Mouse (Mus musculus): ENCODE measurements around the gene Acpp. TPM values are rescaled to one million over a fixed set of nuclear protein-coding genes. Genes with fewer than 3 reads are reported as not detected.

Gene Acpp
- total RNA-seq, 2 experiments from 2014 or later = 0.76 TPM; not detected in 1

DNA sequence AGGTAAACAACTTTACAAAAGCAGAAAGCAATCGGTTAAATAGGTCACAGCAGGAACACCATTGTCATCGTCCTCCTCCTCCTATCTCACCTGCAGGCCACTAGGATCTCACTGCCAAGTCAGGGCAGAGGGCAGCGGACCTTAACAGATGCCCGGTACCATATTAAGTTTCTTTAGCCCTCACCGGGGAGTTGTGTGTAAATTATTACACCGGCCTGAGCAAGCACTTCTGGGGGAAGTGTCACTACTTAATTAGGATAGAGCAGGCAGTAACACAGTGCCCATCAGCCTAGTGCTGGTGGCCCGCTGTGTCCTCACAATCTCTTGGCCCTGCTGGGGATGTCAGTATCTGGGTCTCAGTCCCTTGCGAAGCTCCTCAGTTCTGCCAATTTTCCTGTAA is 55.0 kb downstream of the Acpp start:
- no peak for DNase-seq (ENCODE audit: low spot score in 2 of 2)
- Histone ChIP-seq H3K27ac (no peak overlapping the region), H3K4me3 (no peak overlapping the region)
- no peak for TF ChIP-seq CTCF (conservative IDR thresholded peaks at IDR 0.05)

DNA sequence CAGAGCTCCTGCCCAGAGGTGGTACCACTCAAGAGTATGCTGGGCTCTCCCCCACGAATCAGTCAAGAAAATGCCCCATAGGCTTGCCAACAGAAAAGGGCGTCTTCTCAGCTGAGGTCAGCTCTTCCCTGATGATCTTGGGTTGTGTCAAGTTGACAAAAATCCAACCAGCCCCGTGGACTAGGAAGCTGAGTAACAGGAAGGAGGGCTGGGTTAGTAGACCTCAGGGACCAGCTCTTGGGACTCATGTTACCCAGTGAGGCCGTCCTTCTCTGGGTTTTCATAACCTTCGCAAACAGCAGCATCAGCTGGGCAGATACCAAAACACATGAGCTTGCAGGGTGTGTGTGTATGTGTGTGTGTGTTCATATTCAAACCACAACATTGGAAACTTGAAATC is 55.8 kb downstream of the Acpp start:
- DNase-seq (ENCODE audit: low spot score in 2 of 2) = no peak

DNA sequence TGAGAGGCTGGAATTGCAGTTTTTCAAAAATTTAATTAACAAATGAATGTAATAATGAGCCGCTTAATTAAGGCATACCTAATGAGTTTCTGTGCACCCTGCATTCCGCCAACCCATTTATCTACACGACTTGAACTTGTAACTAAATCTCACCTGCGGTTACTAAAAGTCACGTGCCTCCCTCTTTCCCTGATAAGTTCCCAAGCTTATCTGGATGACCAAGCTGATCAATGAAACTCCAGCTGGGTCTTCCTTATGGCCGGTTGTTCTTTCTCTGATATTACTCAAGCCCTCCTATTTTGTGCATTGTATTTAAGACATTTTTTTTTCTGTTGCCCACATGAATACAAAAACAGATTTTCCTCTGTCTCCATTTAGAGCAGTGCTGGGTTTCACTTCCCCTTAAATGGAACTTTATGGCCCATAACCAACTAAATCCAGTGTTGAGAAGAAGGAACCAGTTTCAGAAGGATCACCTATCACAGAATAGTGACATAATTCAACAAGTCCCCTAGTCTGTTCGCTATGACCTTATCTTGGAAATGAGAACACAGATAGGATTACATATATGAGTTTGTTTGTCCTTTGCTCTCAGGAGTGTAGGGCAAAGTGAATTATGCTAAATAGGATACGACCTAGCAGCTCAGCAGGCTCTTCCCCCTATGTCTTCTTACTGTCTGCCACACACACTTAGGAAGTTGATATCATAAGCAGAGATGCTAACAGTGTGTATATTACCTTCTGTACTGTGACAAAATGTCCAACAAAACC is 56.6 kb downstream of the Acpp start:
- Histone ChIP-seq H3K4me3 (no peak overlapping the region), H3K27ac (no peak overlapping the region)
- no peak for DNase-seq (ENCODE audit: low spot score in 2 of 2)
- TF ChIP-seq CTCF (conservative IDR thresholded peaks at IDR 0.05) = no peak

More for the DNA sequence above, 55.8 kb downstream of the Acpp start:
- Histone ChIP-seq H3K4me3 (no peak overlapping the region), H3K27ac (no peak overlapping the region)
- TF ChIP-seq CTCF (conservative IDR thresholded peaks at IDR 0.05) = no peak

DNA sequence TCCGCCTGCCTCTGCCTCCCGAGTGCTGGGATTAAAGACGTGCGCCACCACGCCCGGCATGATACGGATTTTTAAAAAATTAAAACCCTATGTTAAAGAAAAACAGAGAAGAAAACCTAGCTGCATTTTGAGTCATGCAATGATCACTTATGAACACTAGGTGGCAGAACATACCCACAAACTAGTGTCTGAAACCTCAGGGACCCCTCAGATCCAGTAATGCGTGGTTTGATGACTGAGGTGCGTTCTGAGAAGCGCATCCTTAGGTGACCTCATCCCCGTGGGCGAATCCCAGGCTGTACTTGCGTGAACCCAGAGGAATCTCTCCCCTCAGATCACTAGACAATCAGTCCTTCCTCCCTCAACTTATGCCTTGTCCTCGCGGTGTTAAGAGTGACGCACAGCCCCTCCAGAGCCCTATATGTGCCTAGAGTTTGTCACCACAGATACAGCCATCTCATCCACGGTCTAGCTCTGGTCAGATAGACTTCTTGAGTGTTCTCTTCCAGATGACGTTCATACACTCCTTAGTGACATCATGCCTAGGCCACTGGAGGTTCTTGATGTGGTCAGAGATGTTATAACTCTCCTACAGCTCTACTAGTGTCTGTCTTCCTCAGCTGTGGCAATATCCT is 59.9 kb downstream of the Acpp start:
- H3K4me3 ChIP-seq = peak overlapping the region; percentile 15; the same call in 1 of the 2 replicates
- DNase-seq (ENCODE audit: low spot score in 2 of 2) = peak in 1 of 2 experiments; percentile 48
- TF ChIP-seq CTCF (conservative IDR thresholded peaks at IDR 0.05) = peak; percentile 88
- no peak overlapping the region for H3K27ac ChIP-seq

DNA sequence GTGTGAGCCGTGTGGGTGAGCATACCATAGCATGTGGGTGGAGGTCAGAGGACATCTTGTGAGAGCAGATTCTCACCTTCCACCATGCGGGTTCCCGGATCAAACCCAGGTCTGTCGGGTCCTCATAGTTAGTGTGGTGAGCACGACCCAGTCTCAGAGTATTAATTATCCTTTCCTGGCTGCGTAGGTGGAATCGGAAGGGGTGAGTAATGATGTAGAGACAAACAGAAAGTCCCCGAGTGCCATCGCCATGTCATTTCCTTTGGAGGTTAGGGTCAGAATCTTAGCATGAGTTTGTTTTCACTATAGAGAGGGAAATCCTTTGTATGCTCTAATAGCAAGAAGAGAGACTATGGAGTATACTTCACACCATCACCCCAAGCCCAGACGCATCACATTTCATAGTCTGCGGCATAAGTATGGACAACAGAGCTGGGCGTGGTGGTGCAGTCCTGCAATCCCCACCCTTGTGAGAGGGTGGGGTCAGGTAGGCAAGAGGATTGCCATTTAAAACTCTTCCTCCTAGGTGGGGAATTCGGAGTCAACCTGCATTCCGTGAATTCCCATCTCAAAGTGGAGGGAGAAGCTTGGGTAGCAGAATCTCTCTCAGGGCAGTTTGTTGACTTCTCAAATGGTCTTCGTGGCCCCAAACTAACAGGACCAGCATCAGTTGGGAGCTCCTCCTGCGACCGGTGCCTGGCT is 62.3 kb downstream of the Acpp start:
- no peak for DNase-seq (ENCODE audit: low spot score in 2 of 2)
- no peak overlapping the region for H3K4me3 ChIP-seq
- H3K27ac ChIP-seq = no peak overlapping the region
- TF ChIP-seq CTCF (conservative IDR thresholded peaks at IDR 0.05) = no peak

DNA sequence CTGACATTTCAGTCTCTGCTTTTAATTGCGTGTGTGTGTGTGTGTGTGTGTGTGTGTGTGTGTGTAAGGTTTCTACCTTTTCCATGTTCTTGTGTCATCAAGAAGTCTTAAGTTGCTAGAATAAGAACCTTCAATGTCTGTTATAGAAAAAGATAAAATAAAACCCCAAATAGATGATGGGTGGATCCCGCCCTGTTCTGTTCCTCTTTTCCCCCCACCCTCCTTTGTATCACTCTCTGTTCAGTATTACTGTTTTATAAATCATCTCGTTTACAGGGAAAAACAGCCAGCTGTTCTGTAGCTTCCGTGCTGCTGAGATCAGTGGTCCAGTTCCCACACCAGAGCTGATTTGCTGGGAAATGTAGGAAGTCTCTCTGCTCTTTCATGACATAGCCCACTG is 65.5 kb downstream of the Acpp start:
- no peak for TF ChIP-seq CTCF (conservative IDR thresholded peaks at IDR 0.05)
- H3K27ac ChIP-seq = no peak overlapping the region

DNA sequence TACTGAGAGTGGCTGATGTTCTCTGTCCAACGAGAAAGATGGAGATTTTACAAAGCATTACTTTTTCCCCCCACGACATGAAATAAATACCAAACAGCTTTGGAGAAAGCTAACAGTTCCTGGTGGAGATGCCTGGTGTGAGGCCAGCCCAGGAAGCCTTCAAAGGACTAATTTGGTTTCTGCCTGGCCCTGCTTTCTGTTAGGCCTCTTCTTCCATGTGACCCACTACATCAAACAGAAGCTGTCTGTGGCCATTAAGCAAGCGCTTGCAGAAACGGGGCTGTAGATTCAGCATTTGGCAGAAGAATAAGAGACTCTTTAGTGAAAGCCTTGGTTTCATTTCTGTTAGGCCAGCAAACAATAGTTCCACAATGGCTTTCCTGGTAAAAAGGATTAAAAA is 65.9 kb downstream of the Acpp start:
- Histone ChIP-seq H3K4me3 (no peak overlapping the region), H3K27ac (0 out of 2 replicates have a peak overlapping the region, but pooled peaks have one; percentile 25)
- DNase-seq (ENCODE audit: low spot score in 2 of 2) = no peak
- TF ChIP-seq CTCF (conservative IDR thresholded peaks at IDR 0.05) = no peak

More for the DNA sequence above, 65.5 kb downstream of the Acpp start:
- no peak for DNase-seq (ENCODE audit: low spot score in 2 of 2)
- H3K4me3 ChIP-seq = no peak overlapping the region

DNA sequence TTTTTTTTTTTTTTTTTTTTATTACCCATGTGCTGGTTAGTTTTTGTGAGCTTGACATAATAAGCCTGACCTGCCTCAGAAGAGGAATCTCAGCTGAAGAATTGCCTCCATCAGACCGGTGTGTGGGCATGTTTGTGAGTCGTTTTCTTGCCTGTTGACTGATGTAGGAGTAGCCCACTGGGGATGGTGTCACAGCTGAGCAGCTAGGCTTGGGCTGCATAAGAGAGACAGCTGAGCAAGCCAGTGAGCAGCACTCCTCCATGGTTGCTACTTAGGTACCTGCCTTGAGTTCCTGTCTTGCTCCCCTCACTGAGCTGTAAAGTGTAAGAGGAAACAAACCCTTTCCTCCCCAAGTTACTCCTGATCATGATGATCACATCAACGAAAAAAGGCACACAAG is 67.6 kb downstream of the Acpp start:
- no peak for DNase-seq (ENCODE audit: low spot score in 2 of 2)
- no peak overlapping the region; the same call in 1 of the 2 replicates for H3K27ac ChIP-seq
- no peak overlapping the region for H3K4me3 ChIP-seq
- TF ChIP-seq CTCF (conservative IDR thresholded peaks at IDR 0.05) = no peak

DNA sequence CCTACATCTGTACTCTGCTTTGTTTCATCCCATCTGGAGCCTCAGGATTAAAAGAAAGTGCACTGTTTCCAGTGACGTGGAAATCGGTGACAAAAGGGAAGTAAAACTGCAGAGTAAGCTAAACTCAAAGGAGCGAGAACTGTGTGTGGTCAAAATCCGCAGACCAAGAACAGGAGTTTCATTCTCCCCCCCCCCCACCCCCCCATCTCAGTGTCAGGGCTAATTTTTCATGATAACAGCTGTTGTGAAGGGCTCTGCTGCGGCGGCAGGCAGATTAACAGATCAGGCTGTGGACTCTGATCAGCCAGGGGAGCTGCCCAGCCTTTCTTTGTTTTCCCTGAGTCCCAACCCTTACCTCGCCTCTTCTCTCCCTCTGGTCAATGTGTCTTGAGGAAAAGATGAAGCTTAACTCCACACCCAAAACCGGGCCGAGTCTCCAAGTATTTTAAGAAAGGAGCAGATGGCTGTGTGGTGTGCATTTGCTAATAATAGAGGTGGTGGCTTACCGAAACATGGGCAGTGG is 68.1 kb downstream of the Acpp start:
- H3K27ac ChIP-seq = no peak overlapping the region; the same call in 1 of the 2 replicates
- TF ChIP-seq CTCF (conservative IDR thresholded peaks at IDR 0.05) = no peak
- DNase-seq (ENCODE audit: low spot score in 2 of 2) = no peak

DNA sequence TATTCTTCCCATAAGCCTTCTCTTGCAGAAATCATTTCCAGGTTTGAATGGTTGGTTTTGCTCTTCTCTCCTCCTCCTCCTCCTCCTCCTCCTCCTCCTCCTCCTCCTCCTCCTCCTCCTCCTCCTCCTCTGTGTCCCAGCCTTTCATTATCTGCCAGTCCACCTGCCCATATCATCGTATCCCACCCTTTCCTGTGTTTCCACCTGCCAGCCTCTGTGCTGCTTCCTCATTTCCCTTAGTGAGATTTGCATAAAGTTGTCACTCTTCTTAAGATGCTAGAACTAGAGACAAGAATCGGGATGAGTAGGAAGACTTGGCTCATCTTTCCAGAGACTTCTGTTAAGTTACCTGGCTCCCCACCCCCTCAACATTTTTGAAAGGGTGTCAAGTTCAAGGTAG is 73.0 kb downstream of the Acpp start:
- TF ChIP-seq CTCF (conservative IDR thresholded peaks at IDR 0.05) = no peak
- no peak overlapping the region for H3K4me3 ChIP-seq

More for the DNA sequence above, 68.1 kb downstream of the Acpp start:
- H3K4me3 ChIP-seq = no peak overlapping the region

DNA sequence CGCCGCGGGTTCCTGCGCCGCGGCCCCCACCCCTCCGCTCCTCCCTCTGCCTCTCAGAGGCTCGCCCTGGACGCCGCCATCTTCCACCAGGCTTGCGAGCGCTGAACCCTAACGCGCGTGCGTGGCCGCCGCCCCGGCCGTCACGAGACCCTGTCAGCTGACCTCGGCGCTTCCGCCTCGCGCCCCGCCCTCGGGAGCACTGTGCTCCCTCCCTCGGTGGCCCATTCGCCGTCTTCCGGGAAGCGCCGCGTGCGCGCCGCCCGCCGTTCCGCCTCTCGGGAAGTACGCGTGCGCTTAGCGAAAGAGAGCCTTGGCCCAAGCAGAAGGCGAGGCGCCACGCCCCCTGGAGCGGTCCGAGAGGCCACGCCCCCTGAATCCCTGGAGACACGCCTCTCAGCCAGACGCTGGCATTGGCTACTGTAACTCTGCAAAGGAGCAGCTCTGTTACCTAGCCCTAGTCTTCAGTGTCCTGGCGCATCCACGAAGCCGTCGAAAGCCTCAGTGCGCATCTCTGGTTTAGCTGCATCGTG is 74.7 kb downstream of the Acpp start, which contains the start of gene Dnajc13:
Dnajc13 (minus strand) TSS at position 108 of the 530 bp plus-strand sequence.
- H3K27ac ChIP-seq = peak within 1 kb of the TSS; percentile 94
- peak; percentile 98 for DNase-seq (ENCODE audit: low spot score in 2 of 2)
- H3K4me3 ChIP-seq = peak within 1 kb of the TSS; percentile 88
- no peak for TF ChIP-seq CTCF (conservative IDR thresholded peaks at IDR 0.05)

More for the DNA sequence above, 73.0 kb downstream of the Acpp start:
- no peak for DNase-seq (ENCODE audit: low spot score in 2 of 2)
- no peak overlapping the region for H3K27ac ChIP-seq

DNA sequence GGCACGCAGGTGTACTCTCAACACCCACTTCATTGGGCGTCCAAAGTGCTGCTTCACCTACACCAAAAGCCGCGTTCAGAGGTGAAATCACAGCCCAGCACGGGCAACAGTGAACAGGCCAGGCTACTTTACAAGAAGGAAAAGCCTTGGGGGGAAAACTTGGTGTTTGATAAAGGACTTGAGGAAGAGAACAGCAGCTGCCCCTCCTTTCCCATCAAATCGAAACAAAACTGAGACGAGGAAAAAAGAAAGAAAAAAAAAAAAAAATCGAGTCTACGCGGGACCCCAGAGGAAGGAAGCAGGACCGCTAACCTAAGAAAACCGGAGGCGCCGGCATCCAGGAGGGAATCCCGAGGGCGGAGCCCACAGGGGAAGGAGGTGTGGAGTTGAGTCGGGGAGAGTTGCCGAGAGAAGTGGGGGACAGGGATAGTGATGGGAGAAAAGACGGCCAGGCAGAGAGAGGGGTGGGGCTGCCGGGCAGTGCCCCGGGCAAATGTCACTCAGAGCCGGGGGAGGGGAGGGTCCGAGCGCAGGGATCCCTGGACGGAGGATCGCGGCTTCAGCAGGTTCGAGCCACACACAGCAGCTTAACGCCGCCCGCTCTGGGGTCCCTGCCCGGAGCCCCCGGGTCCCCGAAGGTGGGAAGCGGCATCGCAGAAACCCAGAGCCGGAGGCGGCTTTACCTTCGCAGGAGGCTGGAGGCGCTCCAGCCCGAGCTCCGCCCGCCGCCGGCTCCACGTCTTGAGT is 75.4 kb downstream of the Acpp start:
- DNase-seq (ENCODE audit: low spot score in 2 of 2) = peak; percentile 23 to 25
- H3K27ac ChIP-seq = peak overlapping the region; percentile 94
- no peak for TF ChIP-seq CTCF (conservative IDR thresholded peaks at IDR 0.05)
- H3K4me3 ChIP-seq = peak overlapping the region; percentile 88

Data from layer of hippocampus, adult 2 months (tissue).